Mouse (Mus musculus): ENCODE results near the gene Fam171a1. TPM values are rescaled to one million over a fixed set of nuclear protein-coding genes. Genes with fewer than 3 reads are reported as not detected.
A peak's percentile ranks its signal among the peaks of the same experiment; 100 is the strongest.

The Fam171a1 gene
- polyA plus RNA-seq, 1 experiment from 2014 or later: 9.7 TPM

- 82% methylated on average over 2 of the region's 2 CpGs for WGBS
- Histone ChIP-seq H3K9ac (ENCODE audit: low read length) (no peak overlapping the region), H3K4me2 (replicated peaks; ENCODE audit: low read depth) (no peak overlapping the region), H3K4me3 (ENCODE audit: low read depth, low read length) (no peak overlapping the region), H3K36me3 (ENCODE audit: control insufficient read depth, insufficient read depth, low read length) (no peaks in the 10 kb centered on the region), H3K27ac (replicated peaks) (no peak overlapping the region), H3K27me3 (ENCODE audit: control insufficient read depth, insufficient read depth, low read length) (no peaks in the 10 kb centered on the region), H3K4me1 (replicated peaks; ENCODE audit: control insufficient read depth, insufficient read depth) (peaks cover 5% of the 10 kb centered on the region; the same call in 1 of the 2 replicates), H3K9me3 (ENCODE audit: control insufficient read depth, low read length) (no peaks in the 10 kb centered on the region)
- ATAC-seq (ENCODE audit: low FRiP score, low TSS enrichment): no peak
- no peak for DNase-seq (ENCODE audit: low spot score)
- TF ChIP-seq EP300 (optimal IDR thresholded peaks at IDR 0.05) (no peak), CTCF (IDR thresholded peaks at IDR 0.05; ENCODE audit: low read depth) (no peak)
Measured at GRCm38 (mm10) chr2:3139065-3139464, 25.0 kb downstream of the Fam171a1 start.

DNA sequence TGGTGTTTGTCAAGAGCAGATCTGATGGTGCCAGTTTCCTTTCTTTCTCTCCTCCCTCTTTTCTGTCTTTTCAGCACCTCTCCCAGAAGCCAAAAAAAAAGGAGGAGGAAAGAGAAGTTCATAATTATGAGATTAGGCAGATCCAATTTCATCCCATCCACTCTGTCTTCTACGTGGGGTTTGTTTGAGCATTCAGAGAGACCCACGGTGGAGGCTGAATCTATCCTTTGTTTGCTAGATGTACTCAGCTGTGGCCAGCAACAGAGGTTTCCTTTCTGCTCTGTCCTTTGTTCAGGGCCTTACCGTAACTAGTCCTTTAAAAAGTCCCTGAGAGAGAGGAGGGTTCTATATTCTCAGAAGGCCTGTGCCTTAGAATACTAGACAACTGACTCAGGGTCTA is 25.6 kb downstream of the Fam171a1 start:
- H3K9ac ChIP-seq (ENCODE audit: low read length): no peak overlapping the region
- no peak overlapping the region for H3K4me2 ChIP-seq (replicated peaks; ENCODE audit: low read depth)
- H3K27ac ChIP-seq (replicated peaks): no peak overlapping the region; the same call in 1 of the 2 replicates
- H3K4me3 ChIP-seq (ENCODE audit: low read depth, low read length): no peak overlapping the region
- TF ChIP-seq EP300 (optimal IDR thresholded peaks at IDR 0.05) (no peak), CTCF (IDR thresholded peaks at IDR 0.05; ENCODE audit: low read depth) (no peak)
- H3K9me3 ChIP-seq (ENCODE audit: control insufficient read depth, low read length): no peaks in the 10 kb centered on the region
- H3K27me3 ChIP-seq (ENCODE audit: control insufficient read depth, insufficient read depth, low read length): no peaks in the 10 kb centered on the region
- no peak for ATAC-seq (ENCODE audit: low FRiP score, low TSS enrichment)
- no peak for DNase-seq (ENCODE audit: low spot score)
- WGBS: 37% methylated on average over 3 of the region's 3 CpGs
- H3K4me1 ChIP-seq (replicated peaks; ENCODE audit: control insufficient read depth, insufficient read depth): peaks cover 5% of the 10 kb centered on the region; the same call in 1 of the 2 replicates
- H3K36me3 ChIP-seq (ENCODE audit: control insufficient read depth, insufficient read depth, low read length): no peaks in the 10 kb centered on the region

DNA sequence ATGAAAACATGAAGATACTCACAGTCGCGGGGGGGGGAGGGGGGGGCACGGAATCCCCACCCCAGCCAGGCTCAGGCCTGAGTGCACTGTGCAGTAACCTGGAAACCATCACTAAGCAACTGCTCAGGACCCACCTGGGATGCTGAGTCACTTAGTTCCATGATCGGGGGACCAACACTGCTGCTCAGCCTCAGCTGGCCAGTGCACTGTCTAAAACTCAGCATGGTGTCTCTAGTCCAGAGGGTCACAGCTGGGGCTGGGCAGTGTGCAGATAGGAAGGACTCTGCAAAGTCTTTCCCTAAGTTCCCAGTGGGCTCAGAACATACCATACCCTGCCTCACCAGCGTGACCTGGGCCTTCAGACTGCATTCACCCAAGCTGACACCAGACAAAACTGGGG is 26.6 kb downstream of the Fam171a1 start:
- Histone ChIP-seq H3K4me1 (replicated peaks; ENCODE audit: control insufficient read depth, insufficient read depth) (0 out of 2 replicates have a peak, but pooled peaks cover 2% of the 10 kb centered on the region), H3K4me2 (replicated peaks; ENCODE audit: low read depth) (no peak overlapping the region), H3K9ac (ENCODE audit: low read length) (no peak overlapping the region), H3K27ac (replicated peaks) (no peak overlapping the region), H3K27me3 (ENCODE audit: control insufficient read depth, insufficient read depth, low read length) (no peaks in the 10 kb centered on the region), H3K36me3 (ENCODE audit: control insufficient read depth, insufficient read depth, low read length) (no peaks in the 10 kb centered on the region), H3K4me3 (ENCODE audit: low read depth, low read length) (no peak overlapping the region), H3K9me3 (ENCODE audit: control insufficient read depth, low read length) (no peaks in the 10 kb centered on the region)
- WGBS: 66% methylated on average over 5 of the region's 5 CpGs
- ATAC-seq (ENCODE audit: low FRiP score, low TSS enrichment) (no peak), DNase-seq (ENCODE audit: low spot score) (no peak)
- no peak for TF ChIP-seq EP300 (optimal IDR thresholded peaks at IDR 0.05)
- TF ChIP-seq CTCF (IDR thresholded peaks at IDR 0.05; ENCODE audit: low read depth): no peak

- H3K4me1 ChIP-seq (replicated peaks; ENCODE audit: control insufficient read depth, insufficient read depth): 0 out of 2 replicates have a peak, but pooled peaks cover 2% of the 10 kb centered on the region
- no peaks in the 10 kb centered on the region for H3K36me3 ChIP-seq (ENCODE audit: control insufficient read depth, insufficient read depth, low read length)
- DNase-seq (ENCODE audit: low spot score) (no peak), ATAC-seq (ENCODE audit: low FRiP score, low TSS enrichment) (peak; percentile 72)
- no peak overlapping the region for H3K4me2 ChIP-seq (replicated peaks; ENCODE audit: low read depth)
- WGBS: 77% methylated on average over 4 of the region's 4 CpGs
- H3K9me3 ChIP-seq (ENCODE audit: control insufficient read depth, low read length): no peaks in the 10 kb centered on the region
- no peaks in the 10 kb centered on the region for H3K27me3 ChIP-seq (ENCODE audit: control insufficient read depth, insufficient read depth, low read length)
- H3K9ac ChIP-seq (ENCODE audit: low read length): no peak overlapping the region
- H3K4me3 ChIP-seq (ENCODE audit: low read depth, low read length): no peak overlapping the region
- no peak overlapping the region for H3K27ac ChIP-seq (replicated peaks)
- TF ChIP-seq CTCF (IDR thresholded peaks at IDR 0.05; ENCODE audit: low read depth): no peak
Measured at GRCm38 (mm10) chr2:3141804-3142203, 27.8 kb downstream of the Fam171a1 start.

GRCm38 (mm10) chr2:3144291-3144690 is 30.3 kb downstream of the Fam171a1 start:
- H3K36me3 ChIP-seq (ENCODE audit: control insufficient read depth, insufficient read depth, low read length): no peaks in the 10 kb centered on the region

GRCm38 (mm10) chr2:3147550-3148157 is 33.6 kb downstream of the Fam171a1 start:
- Histone ChIP-seq H3K4me3 (ENCODE audit: low read depth, low read length) (no peak overlapping the region), H3K9ac (ENCODE audit: low read length) (no peak overlapping the region), H3K4me1 (replicated peaks; ENCODE audit: control insufficient read depth, insufficient read depth) (no peaks in the 10 kb centered on the region), H3K9me3 (ENCODE audit: control insufficient read depth, low read length) (no peaks in the 10 kb centered on the region), H3K4me2 (replicated peaks; ENCODE audit: low read depth) (no peak overlapping the region), H3K27me3 (ENCODE audit: control insufficient read depth, insufficient read depth, low read length) (no peaks in the 10 kb centered on the region), H3K27ac (replicated peaks) (no peak overlapping the region), H3K36me3 (ENCODE audit: control insufficient read depth, insufficient read depth, low read length) (no peaks in the 10 kb centered on the region)
- 81% methylated on average over 6 of the region's 6 CpGs for whole genome bisulfite sequencing
- ATAC-seq (ENCODE audit: low FRiP score, low TSS enrichment): no peak
- no peak for DNase-seq (ENCODE audit: low spot score)
- TF ChIP-seq EP300 (optimal IDR thresholded peaks at IDR 0.05) (no peak), CTCF (IDR thresholded peaks at IDR 0.05; ENCODE audit: low read depth) (no peak)

More at GRCm38 (mm10) chr2:3144291-3144690, 30.3 kb downstream of the Fam171a1 start:
- H3K4me1 ChIP-seq (replicated peaks; ENCODE audit: control insufficient read depth, insufficient read depth): no peaks in the 10 kb centered on the region
- H3K9ac ChIP-seq (ENCODE audit: low read length): no peak overlapping the region
- TF ChIP-seq CTCF (IDR thresholded peaks at IDR 0.05; ENCODE audit: low read depth): no peak
- no peak for TF ChIP-seq EP300 (optimal IDR thresholded peaks at IDR 0.05)
- H3K4me2 ChIP-seq (replicated peaks; ENCODE audit: low read depth): no peak overlapping the region
- DNase-seq (ENCODE audit: low spot score) (no peak), ATAC-seq (ENCODE audit: low FRiP score, low TSS enrichment) (no peak)
- 89% methylated on average over 5 of the region's 5 CpGs for WGBS
- H3K27me3 ChIP-seq (ENCODE audit: control insufficient read depth, insufficient read depth, low read length): no peaks in the 10 kb centered on the region
- H3K4me3 ChIP-seq (ENCODE audit: low read depth, low read length): no peak overlapping the region
- H3K27ac ChIP-seq (replicated peaks): no peak overlapping the region
- H3K9me3 ChIP-seq (ENCODE audit: control insufficient read depth, low read length): no peaks in the 10 kb centered on the region
